Mouse (Mus musculus) heart, adult 9 months (tissue): ENCODE measurements around the gene Kif2a.
A peak's percentile ranks its signal among the peaks of the same experiment; 100 is the strongest.
"Not testable (repeated sequence)": the region's sequence is repeated elsewhere in the genome, so short reads cannot be mapped to it uniquely, and the experiment has no call there.

Experiments
- DNase-seq, 2 experiments: peaks; one replicate each; pipeline ENCODE4 v3.0.0; 2022; ENCODE audit warnings: low spot score in 2 of 2

The Kif2a gene

GRCm38 (mm10) chr13:107022266-107023171 is 593 bp upstream of the Kif2a start:
- DNase-seq: peak; percentile 75 to 80

- DNase-seq: no peak
These were observed 2.5 kb downstream of the Kif2a start for GRCm38 (mm10) chr13:107019443-107019842.

- DNase-seq: no peak
These were observed 8.0 kb downstream of the Kif2a start for GRCm38 (mm10) chr13:107013926-107014325.

DNA sequence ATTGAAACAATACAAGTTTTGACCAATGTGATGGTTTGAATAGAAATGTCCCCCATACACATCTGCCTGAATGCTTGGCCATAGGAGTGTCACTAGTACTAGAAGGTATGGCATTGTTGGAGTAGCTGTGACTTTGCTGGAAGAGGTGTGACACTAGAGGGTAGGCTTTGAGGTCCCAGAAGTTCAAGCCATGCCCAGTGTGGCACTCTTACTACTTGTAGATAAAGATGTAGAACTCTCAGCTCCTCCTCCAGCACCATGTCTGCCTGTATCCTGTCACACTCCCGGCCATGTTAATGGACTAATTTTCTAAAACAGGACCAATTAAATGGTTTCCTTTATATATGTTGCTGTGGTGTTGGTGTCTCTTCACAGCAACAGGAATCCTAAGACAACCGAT is 10.3 kb downstream of the Kif2a start:
- no peak for DNase-seq

- DNase-seq: no peak
These were observed 13.8 kb downstream of the Kif2a start for GRCm38 (mm10) chr13:107008174-107008573.

DNA sequence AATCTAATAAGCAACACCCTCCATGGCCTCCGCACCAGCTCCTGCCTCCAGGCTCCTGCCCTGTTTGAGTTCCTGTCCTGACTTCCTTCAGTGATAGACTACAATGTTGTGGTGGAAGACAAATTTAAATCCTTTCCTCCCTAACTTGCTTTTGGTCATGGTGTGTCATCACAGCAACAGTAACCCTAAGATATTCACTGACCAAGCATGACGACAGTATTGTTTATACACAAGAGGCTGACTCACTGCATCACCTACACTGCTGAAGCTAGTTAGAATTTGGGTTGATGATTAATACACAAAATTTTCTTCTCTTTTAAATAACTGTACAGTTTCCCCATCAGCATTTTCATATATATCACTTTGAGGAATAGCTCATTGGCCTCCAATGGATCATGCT is 18.7 kb downstream of the Kif2a start:
- no peak for DNase-seq

GRCm38 (mm10) chr13:106998671-106999070 is 23.3 kb downstream of the Kif2a start:
- peak in 1 of 2 experiments; percentile 13 for DNase-seq

GRCm38 (mm10) chr13:106998026-106998425 is 23.9 kb downstream of the Kif2a start:
- no peak for DNase-seq

GRCm38 (mm10) chr13:106997557-106997956 is 24.4 kb downstream of the Kif2a start:
- not testable (repeated sequence) for DNase-seq

DNA sequence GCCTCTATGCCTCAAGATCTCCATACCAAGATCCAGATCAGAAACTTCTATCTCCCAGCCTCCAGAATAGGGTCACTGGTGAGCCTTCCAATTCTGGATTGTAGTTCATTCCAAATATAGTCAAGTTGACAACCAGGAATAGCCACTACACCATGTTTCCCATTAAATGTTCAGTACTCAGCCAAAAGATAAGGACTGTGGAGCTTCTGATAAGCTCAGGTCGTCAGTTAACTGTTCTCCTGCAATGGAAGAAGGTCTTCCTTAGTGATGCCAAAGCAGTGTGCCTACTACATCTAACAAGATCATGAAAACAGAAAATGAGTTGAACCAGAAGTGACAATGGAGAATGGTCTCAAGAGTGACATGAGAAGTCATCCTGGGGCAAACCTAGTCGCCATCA is 25.0 kb downstream of the Kif2a start:
- DNase-seq: no peak

GRCm38 (mm10) chr13:106961496-106961895 is 60.4 kb downstream of the Kif2a start:
- DNase-seq: no peak

GRCm38 (mm10) chr13:106960557-106960956 is 61.4 kb downstream of the Kif2a start:
- DNase-seq: no peak

DNA sequence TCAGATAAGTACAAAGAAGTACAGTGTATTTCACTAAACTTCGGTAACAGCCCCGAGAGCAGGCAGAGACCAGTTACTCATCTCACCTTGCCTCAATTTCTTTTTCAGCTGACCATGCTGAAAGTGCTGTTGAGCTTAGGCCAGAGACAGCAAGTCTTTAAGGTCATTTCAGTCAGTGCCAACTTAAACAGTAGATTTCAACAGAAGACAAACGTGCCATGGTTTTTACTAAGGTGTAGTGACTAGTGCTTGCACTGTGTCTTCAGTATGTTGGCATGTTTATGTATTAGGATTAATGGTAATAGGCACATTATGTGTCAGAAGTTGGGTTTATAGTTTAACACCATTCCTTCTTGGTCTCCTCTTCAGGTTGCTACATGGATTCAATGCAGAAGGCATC is 63.6 kb downstream of the Kif2a start:
- DNase-seq: no peak

DNA sequence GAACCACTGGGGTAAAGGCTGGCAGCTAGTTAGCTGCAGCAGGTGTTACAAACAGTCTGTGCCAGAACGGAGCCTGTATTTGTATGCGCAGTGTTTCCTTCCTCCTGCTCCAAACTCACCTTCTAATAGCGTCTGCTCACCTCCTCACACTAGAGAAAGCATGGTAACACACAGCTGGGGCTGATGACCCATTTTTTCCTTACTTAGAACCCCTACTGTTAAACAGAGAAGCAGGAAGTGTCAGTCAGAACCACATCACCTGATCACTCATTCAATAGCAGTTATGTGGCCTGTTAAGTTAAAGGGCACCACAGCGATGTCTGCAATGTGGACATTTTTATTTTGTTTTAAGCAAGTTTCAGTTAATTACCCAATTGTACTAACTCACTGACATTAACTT is 64.4 kb downstream of the Kif2a start:
- no peak for DNase-seq

GRCm38 (mm10) chr13:106954880-106955279 is 67.0 kb downstream of the Kif2a start:
- DNase-seq: no peak

DNA sequence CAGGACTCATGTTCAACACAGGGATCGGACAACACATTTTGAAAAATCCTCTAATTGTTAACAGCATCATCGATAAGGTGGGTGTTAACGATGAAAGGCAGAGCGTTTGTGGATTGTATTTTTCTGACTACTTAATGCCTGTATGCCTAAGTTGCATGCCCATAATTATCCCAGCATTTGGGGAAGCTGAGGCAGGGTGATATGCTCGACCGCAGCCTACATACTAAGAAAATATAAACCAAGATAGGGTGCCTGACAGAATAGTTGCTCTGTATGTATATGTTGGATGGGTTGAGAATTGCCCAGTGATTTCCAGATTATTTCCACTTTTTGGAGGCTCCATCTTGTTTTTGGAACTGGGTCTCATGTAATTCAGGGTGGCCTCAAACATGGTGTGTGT is 74.3 kb downstream of the Kif2a start:
- DNase-seq: no peak

- peak; percentile 94 to 95 for DNase-seq
These were observed 75.1 kb downstream of the Kif2a start, which contains the start of gene Dimt1 for GRCm38 (mm10) chr13:106946594-106947540. Dimt1 (plus strand) TSS chr13:106947127.

DNA sequence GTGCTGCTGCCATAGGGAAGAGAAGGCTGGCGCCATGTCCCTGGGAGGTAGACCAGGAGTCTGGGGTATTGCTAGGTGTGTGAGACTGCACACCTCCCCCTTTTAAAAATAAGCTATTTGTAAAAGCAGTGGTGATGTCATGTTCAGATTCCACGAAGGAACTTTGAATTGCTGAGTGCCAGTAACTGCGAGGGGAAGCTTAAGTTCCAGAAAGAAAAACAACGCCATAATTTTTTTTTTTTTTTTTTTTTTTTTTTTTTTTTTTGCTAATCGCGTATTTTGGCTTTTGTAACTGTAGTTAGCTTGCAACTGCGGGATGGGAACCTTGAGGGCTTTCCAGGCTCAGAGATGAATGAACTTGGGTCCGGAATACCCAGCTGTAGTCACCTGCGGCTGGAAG is 76.4 kb downstream of the Kif2a start:
- DNase-seq: no peak

GRCm38 (mm10) chr13:106942721-106943120 is 79.2 kb downstream of the Kif2a start:
- no peak for DNase-seq

DNA sequence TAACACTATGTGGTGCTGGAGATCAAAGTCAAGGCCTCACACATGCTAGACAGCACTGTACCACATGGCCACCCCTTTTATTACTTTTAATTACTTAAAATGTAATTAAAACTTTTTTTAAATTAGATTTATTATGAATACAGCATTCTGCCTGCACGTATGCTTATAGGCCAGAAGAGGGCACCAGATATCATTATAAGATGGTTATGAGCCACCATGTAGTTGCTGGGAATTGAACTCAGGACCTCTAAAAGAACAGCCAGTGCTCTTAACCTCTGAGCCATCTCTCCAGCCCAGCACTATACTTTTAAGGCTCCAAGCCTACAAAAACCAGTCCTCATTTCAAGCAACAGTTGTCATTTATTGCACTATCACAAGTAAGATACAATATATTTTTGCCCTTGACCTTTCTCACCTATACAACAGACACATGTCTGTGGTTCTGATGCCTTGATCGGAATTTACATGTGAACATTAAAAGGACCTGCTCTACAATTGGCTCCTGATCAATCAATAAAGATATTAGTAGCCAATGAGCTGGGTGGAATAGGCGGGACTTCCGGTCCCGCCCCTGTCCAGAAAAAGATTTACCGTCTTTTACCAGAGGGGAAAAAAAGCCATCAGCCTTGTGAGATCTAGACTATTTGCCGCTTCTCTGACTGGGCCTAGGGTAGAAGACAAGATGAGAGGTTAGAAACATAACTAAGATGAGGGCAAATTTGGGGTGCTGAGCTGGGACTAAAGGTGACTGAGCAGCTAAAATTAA is 80.5 kb downstream of the Kif2a start:
- DNase-seq: no peak

GRCm38 (mm10) chr13:106937138-106937472 is 84.8 kb downstream of the Kif2a start:
- DNase-seq: no peak
